Mouse (Mus musculus) forebrain, embryonic 13.5 days (tissue): Measurements from ENCODE around the gene Gjb3. TPM values are rescaled to one million over a fixed set of nuclear protein-coding genes. Genes with fewer than 3 reads are reported as not detected.

Experiments used
- ATAC-seq: fragments of 200-750 bp; cut with Nextera tagmentation; 2 replicates; pipeline ENCODE4 v1.8.0; 2017
- H3K27ac ChIP-seq: fragments of 300-500 bp; sonication (generic); 2 replicates; pipeline ENCODE4 v1.5.1; 2015; ENCODE audit warnings: inconsistent platforms, mild to moderate bottlenecking, moderate library complexity
- H3K27me3 ChIP-seq: fragments of 300-500 bp; sonication (generic); 2 replicates; pipeline ENCODE4 v1.6.1; 2015; ENCODE audit warnings: mild to moderate bottlenecking, inconsistent platforms
- H3K36me3 ChIP-seq: fragments of 300-500 bp; sonication (generic); 2 replicates; pipeline ENCODE4 v1.6.1; 2015; ENCODE audit warnings: mild to moderate bottlenecking, inconsistent platforms; ENCODE audit not compliant: poor library complexity, severe bottlenecking
- H3K4me1 ChIP-seq: fragments of 300-500 bp; sonication (generic); 2 replicates; pipeline ENCODE4 v1.6.1; 2015; ENCODE audit warnings: inconsistent platforms
- H3K4me2 ChIP-seq: fragments of 300-500 bp; sonication (generic); 2 replicates; pipeline ENCODE4 v1.6.1; 2015; ENCODE audit warnings: inconsistent platforms, mild to moderate bottlenecking, moderate library complexity
- H3K4me3 ChIP-seq: fragments of 300-500 bp; sonication (generic); 2 replicates; pipeline ENCODE4 v1.5.1; 2015; ENCODE audit warnings: mild to moderate bottlenecking, inconsistent platforms
- H3K9ac ChIP-seq: fragments of 300-500 bp; sonication (generic); 2 replicates; pipeline ENCODE4 v1.6.1; 2015; ENCODE audit warnings: mild to moderate bottlenecking, inconsistent platforms
- H3K9me3 ChIP-seq: fragments of 300-500 bp; sonication (generic); replicated peaks from 2 replicates; pipeline ENCODE4 v1.6.1; 2016; ENCODE audit warnings: inconsistent platforms
- WGBS: fragments of 180-500 bp; shearing (Covaris S2); methylation state at CpG from one replicate; pipeline ENCODE4 v1.1.7; 2015; 5-methylcytosine and 5-hydroxymethylcytosine counted together
- polyA plus RNA-seq: library from polyadenylated mRNA; unstranded; fragments of >200 nt; fragmentation: Nextera tagmentation; extraction: Ambion mirVana; gene quantifications from 2 replicates; pipeline ENCODE4 v1.2.1, GENCODE M21; 2015

Gjb3 gene
- polyA plus RNA-seq, 1 experiment from 2014 or later, result not detected

DNA sequence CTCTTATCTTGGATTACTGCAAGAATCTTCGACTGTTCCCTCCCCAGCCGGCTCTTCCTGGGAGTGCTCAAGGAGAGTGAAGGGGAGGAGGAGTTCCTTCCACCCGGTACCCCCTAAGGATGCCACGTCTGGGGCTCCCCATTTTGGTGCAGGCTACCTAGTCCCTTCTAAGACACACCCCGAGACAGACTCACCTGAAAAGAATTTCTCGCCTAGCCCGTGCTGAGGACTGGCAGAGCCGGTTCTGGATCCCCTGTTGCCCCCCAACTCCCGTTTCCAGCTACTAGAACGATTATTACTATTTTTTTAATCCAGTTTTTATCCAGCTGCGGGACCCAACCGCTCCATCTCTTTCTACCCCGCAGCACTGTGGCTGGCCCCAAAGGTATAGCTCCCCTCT, 893 bp downstream of the Gjb3 start:
- H3K4me2 ChIP-seq, result peak overlapping the region; percentile 43
- no peaks in the 10 kb centered on the region for H3K36me3 ChIP-seq
- peaks cover 72% of the 10 kb centered on the region for H3K27me3 ChIP-seq
- peak overlapping the region; percentile 9 for H3K4me3 ChIP-seq
- no peaks in the 10 kb centered on the region for H3K9me3 ChIP-seq
- 2% methylated on average over 13 of the region's 13 CpGs for WGBS
- H3K9ac ChIP-seq, result no peak overlapping the region
- H3K27ac ChIP-seq, result no peak overlapping the region
- no peak for ATAC-seq
- H3K4me1 ChIP-seq, result peaks cover 20% of the 10 kb centered on the region

DNA sequence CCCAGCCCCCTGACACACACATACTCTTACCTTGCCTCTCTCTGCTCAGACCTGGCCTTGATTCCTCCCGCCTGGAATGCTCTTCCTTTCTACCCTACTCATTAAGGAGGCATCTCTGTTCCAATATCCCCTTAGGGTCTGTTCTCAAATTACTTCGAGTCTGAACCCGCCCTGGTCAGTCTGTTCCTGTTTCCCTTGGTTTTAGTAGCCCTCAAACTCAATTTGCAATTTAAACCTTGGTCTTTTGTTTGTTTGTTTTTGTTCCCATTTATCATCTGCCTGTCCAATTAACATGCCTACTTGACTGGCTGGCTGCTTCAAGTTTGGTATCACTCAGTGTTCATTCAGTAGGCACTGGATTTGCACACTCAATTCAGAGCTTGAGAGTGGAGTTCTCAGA, 1.6 kb downstream of the Gjb3 start:
- no peak overlapping the region for H3K4me3 ChIP-seq
- no peak overlapping the region for H3K27ac ChIP-seq
- H3K36me3 ChIP-seq, result no peaks in the 10 kb centered on the region
- peaks cover 72% of the 10 kb centered on the region for H3K27me3 ChIP-seq
- H3K4me2 ChIP-seq, result no peak overlapping the region
- no peak overlapping the region for H3K9ac ChIP-seq
- WGBS, result 10% methylated on average over 3 of the region's 3 CpGs
- H3K4me1 ChIP-seq, result peaks cover 20% of the 10 kb centered on the region
- no peaks in the 10 kb centered on the region for H3K9me3 ChIP-seq
- ATAC-seq, result no peak

DNA sequence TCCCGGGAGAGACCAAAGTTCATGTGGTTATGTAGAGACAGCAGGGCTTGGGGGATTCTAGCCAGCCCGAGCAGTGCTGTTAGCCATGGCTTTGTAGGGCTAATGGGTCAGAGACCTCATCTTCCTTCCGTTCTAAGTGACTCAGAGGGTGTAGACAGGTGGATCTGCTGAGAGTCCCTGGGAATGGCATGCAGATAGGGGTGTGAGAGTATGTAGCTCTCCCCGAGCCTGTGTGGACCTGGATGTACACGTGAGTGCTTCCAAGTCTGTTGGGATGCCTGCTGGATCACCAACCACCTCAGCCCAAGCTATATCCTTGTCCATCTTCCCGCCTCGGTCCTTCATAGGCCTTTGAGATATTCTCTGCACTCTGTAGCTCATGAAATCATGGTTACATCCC, 2.3 kb downstream of the Gjb3 start:
- Histone ChIP-seq H3K36me3 (no peaks in the 10 kb centered on the region), H3K4me2 (no peak overlapping the region), H3K27me3 (peaks cover 72% of the 10 kb centered on the region), H3K9ac (no peak overlapping the region), H3K4me3 (no peak overlapping the region), H3K27ac (no peak overlapping the region), H3K4me1 (peaks cover 20% of the 10 kb centered on the region), H3K9me3 (no peaks in the 10 kb centered on the region)
- no peak for ATAC-seq
- 74% methylated on average over 7 of the region's 7 CpGs for WGBS

DNA sequence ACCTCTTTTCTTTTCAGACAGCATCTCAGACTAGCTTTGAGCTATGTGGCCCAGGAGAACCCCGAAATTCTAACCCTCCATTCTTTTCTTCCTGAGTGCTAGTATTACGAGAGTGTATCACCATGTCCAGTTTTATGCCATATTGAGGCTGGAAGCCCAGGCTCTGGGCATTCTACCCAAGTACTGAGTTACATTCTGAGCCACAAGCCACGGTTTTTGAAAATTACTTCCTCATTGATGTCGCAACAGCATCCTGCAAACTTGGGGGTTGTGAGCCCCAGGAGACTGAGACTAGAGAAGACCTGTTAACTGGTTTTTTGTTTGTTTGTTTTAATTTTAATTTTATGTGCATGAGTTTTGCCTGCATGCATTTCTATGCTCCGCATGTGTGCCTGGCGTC, 2.9 kb downstream of the Gjb3 start:
- 83% methylated on average over 6 of the region's 6 CpGs for WGBS
- H3K9ac ChIP-seq, result no peak overlapping the region
- H3K9me3 ChIP-seq, result no peaks in the 10 kb centered on the region
- no peak overlapping the region for H3K4me3 ChIP-seq
- peaks cover 20% of the 10 kb centered on the region for H3K4me1 ChIP-seq
- H3K4me2 ChIP-seq, result no peak overlapping the region
- peaks cover 69% of the 10 kb centered on the region for H3K27me3 ChIP-seq
- H3K27ac ChIP-seq, result no peak overlapping the region
- no peaks in the 10 kb centered on the region for H3K36me3 ChIP-seq
- ATAC-seq, result no peak

DNA sequence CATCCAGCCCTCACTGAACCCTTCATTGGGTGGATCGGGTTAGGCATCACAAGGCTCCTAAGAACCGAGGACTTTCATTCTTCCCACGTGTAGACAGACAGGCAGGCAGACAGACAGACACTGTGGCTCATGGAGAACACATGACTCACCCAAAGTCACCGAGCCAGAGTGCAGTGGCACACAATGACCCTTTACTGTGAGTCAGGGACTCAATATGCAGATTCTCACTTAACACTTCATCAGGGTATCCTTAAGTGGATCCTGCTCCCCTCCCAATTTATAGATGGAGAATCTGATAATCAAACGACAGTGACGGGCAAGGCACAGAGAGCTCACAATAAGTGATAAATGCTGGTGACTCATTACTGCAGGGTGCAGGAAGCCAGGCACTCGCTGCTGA, 3.4 kb downstream of the Gjb3 start:
- no peaks in the 10 kb centered on the region for H3K36me3 ChIP-seq
- no peak overlapping the region for H3K4me2 ChIP-seq
- H3K27me3 ChIP-seq, result peaks cover 65% of the 10 kb centered on the region
- no peak for ATAC-seq
- H3K9ac ChIP-seq, result no peak overlapping the region
- H3K4me1 ChIP-seq, result peaks cover 20% of the 10 kb centered on the region
- H3K4me3 ChIP-seq, result no peak overlapping the region
- no peak overlapping the region for H3K27ac ChIP-seq
- H3K9me3 ChIP-seq, result no peaks in the 10 kb centered on the region
- 68% methylated on average over 7 of the region's 7 CpGs for WGBS

DNA sequence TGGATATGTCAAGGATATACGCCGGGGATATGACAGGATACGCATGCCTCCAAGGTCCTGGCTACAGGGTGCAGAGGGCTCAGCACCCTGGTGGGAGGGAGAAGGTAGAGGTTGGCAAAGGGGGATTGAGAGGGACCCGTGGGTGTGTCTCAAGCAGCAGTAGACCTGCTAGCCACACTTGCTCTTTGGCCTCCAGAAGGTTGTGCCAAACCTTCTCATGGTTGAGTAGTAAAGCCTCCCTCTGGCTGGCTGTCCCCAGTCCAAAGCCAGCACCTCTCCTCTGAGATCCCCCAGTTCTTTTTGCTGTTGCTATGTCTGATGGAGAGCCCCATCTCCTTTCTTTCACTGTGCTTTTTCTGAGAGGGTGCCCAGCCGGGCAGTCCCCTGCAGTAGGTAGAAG, 5.4 kb downstream of the Gjb3 start:
- Histone ChIP-seq H3K4me1 (peaks cover 9% of the 10 kb centered on the region), H3K27ac (no peak overlapping the region), H3K36me3 (no peaks in the 10 kb centered on the region), H3K4me2 (no peak overlapping the region), H3K9ac (no peak overlapping the region), H3K27me3 (peaks cover 45% of the 10 kb centered on the region), H3K4me3 (no peak overlapping the region), H3K9me3 (no peaks in the 10 kb centered on the region)
- no peak for ATAC-seq
- WGBS, result 89% methylated on average over 5 of the region's 5 CpGs

DNA sequence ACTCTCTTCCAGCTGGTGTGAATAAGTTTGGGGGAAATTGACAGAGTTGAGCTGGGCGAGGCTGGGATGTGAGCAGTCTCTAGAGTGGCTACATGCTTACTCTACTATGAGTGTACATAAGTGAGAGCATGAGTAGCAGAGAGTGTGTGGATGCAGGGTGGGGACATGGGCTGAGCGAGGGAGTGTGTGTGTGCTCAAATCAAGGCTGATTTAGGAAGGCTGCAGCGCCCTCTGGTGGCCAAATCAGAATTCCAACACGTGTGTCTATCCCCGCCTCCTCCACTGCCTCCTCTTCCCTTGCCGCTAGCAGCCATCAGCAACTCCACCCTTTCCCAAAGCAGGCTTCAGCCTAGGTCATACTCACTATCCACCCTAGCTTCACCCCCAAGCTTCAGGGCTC, 5.9 kb downstream of the Gjb3 start:
- no peak overlapping the region for H3K4me2 ChIP-seq
- H3K4me3 ChIP-seq, result no peak overlapping the region
- H3K4me1 ChIP-seq, result peaks cover 3% of the 10 kb centered on the region
- H3K9ac ChIP-seq, result no peak overlapping the region
- peaks cover 40% of the 10 kb centered on the region for H3K27me3 ChIP-seq
- H3K9me3 ChIP-seq, result no peaks in the 10 kb centered on the region
- peak; percentile 59 for ATAC-seq
- H3K36me3 ChIP-seq, result no peaks in the 10 kb centered on the region
- H3K27ac ChIP-seq, result no peak overlapping the region
- WGBS, result 8% methylated on average over 6 of the region's 6 CpGs

DNA sequence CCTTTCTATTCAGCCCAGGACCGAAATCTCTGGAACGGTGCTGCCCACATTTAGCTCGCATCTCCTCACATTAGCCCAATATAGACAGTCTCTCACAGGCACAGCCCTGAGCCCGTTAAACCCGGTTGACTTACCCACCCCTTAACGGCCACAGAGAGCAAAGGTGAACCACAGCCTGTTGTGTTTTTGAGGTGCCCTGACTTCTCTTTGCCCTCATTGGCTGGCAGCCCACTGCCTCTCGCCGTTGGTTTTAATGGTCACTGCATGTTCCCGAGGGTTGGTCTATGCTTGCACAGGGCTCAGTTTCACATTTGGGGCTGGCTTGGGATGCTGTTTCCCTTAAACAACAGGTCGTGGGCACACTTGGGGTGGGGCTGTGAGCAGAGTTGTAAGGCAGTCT, 6.3 kb downstream of the Gjb3 start:
- 0 out of 2 replicates have a peak, but pooled peaks have one; percentile 8 for ATAC-seq
- H3K4me2 ChIP-seq, result no peak overlapping the region
- no peak overlapping the region for H3K27ac ChIP-seq
- no peaks in the 10 kb centered on the region for H3K36me3 ChIP-seq
- H3K9ac ChIP-seq, result no peak overlapping the region
- 72% methylated on average over 10 of the region's 10 CpGs for WGBS
- H3K9me3 ChIP-seq, result no peaks in the 10 kb centered on the region
- peaks cover 36% of the 10 kb centered on the region for H3K27me3 ChIP-seq
- no peak overlapping the region for H3K4me3 ChIP-seq
- H3K4me1 ChIP-seq, result no peaks in the 10 kb centered on the region

DNA sequence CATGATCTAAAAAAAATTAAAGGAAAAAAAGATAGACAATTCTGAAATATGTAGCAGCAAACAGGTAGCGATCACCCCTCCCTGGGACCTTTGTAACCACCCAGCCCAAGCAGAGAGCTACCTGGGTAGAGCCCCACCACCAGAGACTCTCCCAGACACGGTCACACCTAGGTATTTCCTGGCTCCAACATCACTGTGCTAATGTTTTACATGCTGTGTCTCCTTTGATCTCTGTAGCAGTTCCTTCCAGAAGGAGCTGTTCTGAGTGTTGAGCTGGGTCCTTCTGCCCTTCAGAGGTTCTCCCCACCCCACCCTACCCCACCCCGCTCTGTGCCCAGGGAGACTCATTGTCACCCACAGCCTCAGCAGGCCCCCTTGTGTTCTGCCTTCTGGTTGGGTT, 7.0 kb downstream of the Gjb3 start:
- no peak overlapping the region for H3K4me3 ChIP-seq
- H3K27ac ChIP-seq, result no peak overlapping the region
- 94% methylated on average over 3 of the region's 3 CpGs for WGBS
- no peak overlapping the region for H3K9ac ChIP-seq
- ATAC-seq, result no peak
- no peaks in the 10 kb centered on the region for H3K9me3 ChIP-seq
- H3K36me3 ChIP-seq, result no peaks in the 10 kb centered on the region
- no peaks in the 10 kb centered on the region for H3K4me1 ChIP-seq
- H3K27me3 ChIP-seq, result peaks cover 30% of the 10 kb centered on the region
- no peak overlapping the region for H3K4me2 ChIP-seq

DNA sequence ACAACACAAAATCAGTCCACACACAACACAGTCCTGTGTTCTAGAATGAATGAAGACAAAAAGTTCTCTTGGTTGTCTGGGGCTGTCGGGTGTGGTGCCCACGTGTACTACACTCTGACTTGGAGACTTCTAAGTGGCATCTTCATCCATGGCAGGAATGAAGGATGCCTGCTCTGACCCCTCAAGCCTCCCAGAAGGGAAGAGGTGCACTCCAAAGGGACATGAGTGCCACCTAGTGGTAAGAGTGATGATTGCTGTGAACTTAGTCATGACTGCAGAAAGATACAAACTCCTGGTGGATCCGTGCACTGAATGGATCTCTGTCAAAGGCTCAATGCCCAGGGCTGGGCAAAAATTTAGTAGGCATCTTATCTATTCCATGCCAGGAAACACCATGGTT, 11.0 kb downstream of the Gjb3 start:
- 5% methylated on average over 3 of the region's 3 CpGs for WGBS
- peak; percentile 55; the same call in 1 of the 2 replicates for ATAC-seq
- Histone ChIP-seq H3K27me3 (peaks cover 4% of the 10 kb centered on the region), H3K4me1 (no peaks in the 10 kb centered on the region), H3K9me3 (no peaks in the 10 kb centered on the region), H3K4me3 (no peak overlapping the region), H3K27ac (no peak overlapping the region), H3K36me3 (no peaks in the 10 kb centered on the region), H3K9ac (no peak overlapping the region), H3K4me2 (no peak overlapping the region)

DNA sequence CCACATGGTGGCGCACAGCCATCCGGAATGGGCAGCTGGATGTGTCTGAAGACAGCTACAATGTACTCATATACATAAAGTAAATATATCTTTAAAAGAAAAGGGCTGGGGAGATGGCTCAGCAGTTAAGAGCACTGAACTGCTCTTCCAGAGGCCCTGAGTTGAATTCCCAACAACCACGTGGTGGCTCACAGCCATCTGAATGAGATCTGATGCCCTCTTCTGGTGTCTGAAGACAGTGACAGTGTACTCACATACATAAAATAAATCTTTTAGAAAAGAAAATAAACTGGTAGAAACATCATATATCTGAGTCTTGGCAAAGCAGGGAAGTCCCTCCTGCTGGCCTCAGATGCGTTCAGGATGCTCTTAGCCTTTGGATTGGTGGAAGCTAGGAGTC, 13.5 kb downstream of the Gjb3 start:
- Histone ChIP-seq H3K4me1 (peaks cover 13% of the 10 kb centered on the region), H3K27ac (no peak overlapping the region), H3K36me3 (no peaks in the 10 kb centered on the region), H3K9me3 (no peaks in the 10 kb centered on the region), H3K4me3 (no peak overlapping the region), H3K27me3 (peaks cover 17% of the 10 kb centered on the region), H3K9ac (no peak overlapping the region), H3K4me2 (no peak overlapping the region)
- 49% methylated on average over 4 of the region's 4 CpGs for whole genome bisulfite sequencing
- ATAC-seq, result no peak

DNA sequence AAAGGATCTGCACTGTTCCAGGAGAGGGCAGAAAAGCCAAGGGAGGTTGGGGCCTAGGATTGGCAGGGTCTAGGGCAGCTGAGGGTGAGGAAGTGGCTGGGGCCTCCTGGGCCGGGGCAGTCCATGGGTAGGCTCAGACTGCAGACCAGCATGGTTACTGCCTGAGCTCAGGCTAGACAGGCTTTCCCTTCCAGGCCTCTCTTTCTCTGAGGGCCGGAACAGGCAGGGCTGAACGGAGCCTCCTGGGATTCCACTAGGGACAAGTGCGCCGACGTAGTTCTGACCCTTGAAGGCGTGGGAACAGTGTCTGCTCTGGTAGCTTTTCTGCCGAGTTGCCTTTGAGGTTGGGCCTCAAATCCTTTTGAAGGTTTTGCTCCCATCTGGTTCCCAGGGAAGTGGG, 14.9 kb downstream of the Gjb3 start:
- no peak for ATAC-seq
- Histone ChIP-seq H3K9me3 (no peaks in the 10 kb centered on the region), H3K27me3 (peaks cover 24% of the 10 kb centered on the region), H3K4me3 (no peak overlapping the region), H3K27ac (no peak overlapping the region), H3K4me1 (peaks cover 13% of the 10 kb centered on the region), H3K36me3 (no peaks in the 10 kb centered on the region), H3K9ac (no peak overlapping the region), H3K4me2 (no peak overlapping the region)
- 88% methylated on average over 8 of the region's 8 CpGs for WGBS

DNA sequence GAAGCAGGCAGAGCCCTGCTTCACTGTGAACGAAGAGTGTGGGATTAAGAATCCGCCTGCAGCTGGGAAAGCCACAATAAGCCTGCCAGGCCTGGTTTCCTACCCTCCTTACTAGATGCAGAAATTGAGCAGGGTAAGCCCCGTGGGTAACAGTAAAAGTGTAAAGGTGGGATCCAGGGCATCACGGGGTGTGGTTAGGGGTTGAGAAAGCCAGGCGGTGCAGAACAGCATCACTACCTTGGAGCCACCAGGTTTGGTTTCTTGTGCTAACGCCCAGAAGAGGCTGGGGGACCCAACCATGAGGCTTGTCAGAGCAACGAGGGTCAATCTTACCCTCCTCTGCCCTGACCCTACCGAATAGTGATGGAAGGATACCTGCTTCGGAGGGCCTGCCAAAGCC, 16.1 kb downstream of the Gjb3 start:
- 44% methylated on average over 9 of the region's 9 CpGs for WGBS
- H3K36me3 ChIP-seq, result no peaks in the 10 kb centered on the region
- no peak overlapping the region for H3K9ac ChIP-seq
- H3K4me2 ChIP-seq, result peak overlapping the region; percentile 79
- H3K27me3 ChIP-seq, result peaks cover 24% of the 10 kb centered on the region
- no peak overlapping the region for H3K4me3 ChIP-seq
- no peak overlapping the region for H3K27ac ChIP-seq
- ATAC-seq, result no peak
- no peaks in the 10 kb centered on the region for H3K9me3 ChIP-seq
- H3K4me1 ChIP-seq, result peaks cover 13% of the 10 kb centered on the region
